Mouse (Mus musculus): ENCODE measurements around the gene Clec10a.
"Not testable (repeated sequence)": the region's sequence is repeated elsewhere in the genome, so short reads cannot be mapped to it uniquely, and the experiment has no call there.

Clec10a gene

GRCm38 (mm10) chr11:70155897-70156296 lies at the start of gene Clec10a:
TSS of gene Clec10a (plus strand) at chr11:70156197.
- DNase-seq (ENCODE audit: low read depth, low spot score); H3K36me3 ChIP-seq (ENCODE audit: control insufficient read depth, insufficient read depth, low read length, poor library complexity, severe bottlenecking): not testable (repeated sequence)

GRCm38 (mm10) chr11:70107085-70107484 lies 48.9 kb upstream of the Clec10a start:
- DNase-seq (ENCODE audit: low read depth, low spot score): no peak
- no peaks in the 10 kb centered on the region for H3K27me3 ChIP-seq (ENCODE audit: control insufficient read depth, insufficient read depth, low read length, poor library complexity, severe bottlenecking)
- no peaks in the 10 kb centered on the region for H3K36me3 ChIP-seq (ENCODE audit: control insufficient read depth, insufficient read depth, low read length, poor library complexity, severe bottlenecking)

More at GRCm38 (mm10) chr11:70155897-70156296, at the start of gene Clec10a:
- H3K27me3 ChIP-seq (ENCODE audit: control insufficient read depth, insufficient read depth, low read length, poor library complexity, severe bottlenecking): not testable (repeated sequence)

GRCm38 (mm10) chr11:70110146-70110545 lies 45.9 kb upstream of the Clec10a start:
- DNase-seq (ENCODE audit: low read depth, low spot score): peak; percentile 60
- Histone ChIP-seq H3K36me3 (ENCODE audit: control insufficient read depth, insufficient read depth, low read length, poor library complexity, severe bottlenecking) (no peaks in the 10 kb centered on the region), H3K27me3 (ENCODE audit: control insufficient read depth, insufficient read depth, low read length, poor library complexity, severe bottlenecking) (no peaks in the 10 kb centered on the region)

GRCm38 (mm10) chr11:70114562-70114961 lies 41.4 kb upstream of the Clec10a start:
- Histone ChIP-seq H3K36me3 (ENCODE audit: control insufficient read depth, insufficient read depth, low read length, poor library complexity, severe bottlenecking) (no peaks in the 10 kb centered on the region), H3K27me3 (ENCODE audit: control insufficient read depth, insufficient read depth, low read length, poor library complexity, severe bottlenecking) (no peaks in the 10 kb centered on the region)
- no peak for DNase-seq (ENCODE audit: low read depth, low spot score)

GRCm38 (mm10) chr11:70115901-70116300 lies 40.1 kb upstream of the Clec10a start:
- Histone ChIP-seq H3K36me3 (ENCODE audit: control insufficient read depth, insufficient read depth, low read length, poor library complexity, severe bottlenecking) (no peaks in the 10 kb centered on the region), H3K27me3 (ENCODE audit: control insufficient read depth, insufficient read depth, low read length, poor library complexity, severe bottlenecking) (no peaks in the 10 kb centered on the region)
- no peak for DNase-seq (ENCODE audit: low read depth, low spot score)

GRCm38 (mm10) chr11:70129926-70130379 lies 26.0 kb upstream of the Clec10a start, which contains the start of gene Mgl2:
TSS of gene Mgl2 (plus strand) at chr11:70130329.
- Histone ChIP-seq H3K36me3 (ENCODE audit: control insufficient read depth, insufficient read depth, low read length, poor library complexity, severe bottlenecking) (no peaks in the 10 kb centered on the region), H3K27me3 (ENCODE audit: control insufficient read depth, insufficient read depth, low read length, poor library complexity, severe bottlenecking) (no peaks in the 10 kb centered on the region)

GRCm38 (mm10) chr11:70135001-70135400 lies 21.0 kb upstream of the Clec10a start:
- not testable (repeated sequence) for H3K27me3 ChIP-seq (ENCODE audit: control insufficient read depth, insufficient read depth, low read length, poor library complexity, severe bottlenecking); H3K36me3 ChIP-seq (ENCODE audit: control insufficient read depth, insufficient read depth, low read length, poor library complexity, severe bottlenecking); DNase-seq (ENCODE audit: low read depth, low spot score)

More at GRCm38 (mm10) chr11:70129926-70130379, 26.0 kb upstream of the Clec10a start, which contains the start of gene Mgl2:
- DNase-seq (ENCODE audit: low read depth, low spot score): no peak

GRCm38 (mm10) chr11:70135925-70136324 lies 20.1 kb upstream of the Clec10a start:
- not testable (repeated sequence) for H3K36me3 ChIP-seq (ENCODE audit: control insufficient read depth, insufficient read depth, low read length, poor library complexity, severe bottlenecking); H3K27me3 ChIP-seq (ENCODE audit: control insufficient read depth, insufficient read depth, low read length, poor library complexity, severe bottlenecking); DNase-seq (ENCODE audit: low read depth, low spot score)

GRCm38 (mm10) chr11:70139171-70139570 lies 16.8 kb upstream of the Clec10a start:
- DNase-seq (ENCODE audit: low read depth, low spot score): no peak
- H3K27me3 ChIP-seq (ENCODE audit: control insufficient read depth, insufficient read depth, low read length, poor library complexity, severe bottlenecking): no peaks in the 10 kb centered on the region
- no peaks in the 10 kb centered on the region for H3K36me3 ChIP-seq (ENCODE audit: control insufficient read depth, insufficient read depth, low read length, poor library complexity, severe bottlenecking)

GRCm38 (mm10) chr11:70151072-70151471 lies 4.9 kb upstream of the Clec10a start:
- peak; percentile 6 for DNase-seq (ENCODE audit: low read depth, low spot score)
- H3K27me3 ChIP-seq (ENCODE audit: control insufficient read depth, insufficient read depth, low read length, poor library complexity, severe bottlenecking): no peaks in the 10 kb centered on the region

GRCm38 (mm10) chr11:70162336-70162735 lies 6.3 kb downstream of the Clec10a start:
- no peaks in the 10 kb centered on the region for H3K27me3 ChIP-seq (ENCODE audit: control insufficient read depth, insufficient read depth, low read length, poor library complexity, severe bottlenecking)
- DNase-seq (ENCODE audit: low read depth, low spot score): no peak
- H3K36me3 ChIP-seq (ENCODE audit: control insufficient read depth, insufficient read depth, low read length, poor library complexity, severe bottlenecking): no peaks in the 10 kb centered on the region

More at GRCm38 (mm10) chr11:70151072-70151471, 4.9 kb upstream of the Clec10a start:
- H3K36me3 ChIP-seq (ENCODE audit: control insufficient read depth, insufficient read depth, low read length, poor library complexity, severe bottlenecking): no peaks in the 10 kb centered on the region

GRCm38 (mm10) chr11:70165972-70166921 lies 10.2 kb downstream of the Clec10a start:
- no peak for DNase-seq (ENCODE audit: low read depth, low spot score)
- no peaks in the 10 kb centered on the region for H3K36me3 ChIP-seq (ENCODE audit: control insufficient read depth, insufficient read depth, low read length, poor library complexity, severe bottlenecking)
- no peaks in the 10 kb centered on the region for H3K27me3 ChIP-seq (ENCODE audit: control insufficient read depth, insufficient read depth, low read length, poor library complexity, severe bottlenecking)

GRCm38 (mm10) chr11:70168136-70168535 lies 12.1 kb downstream of the Clec10a start:
- no peak for DNase-seq (ENCODE audit: low read depth, low spot score)
- no peaks in the 10 kb centered on the region for H3K27me3 ChIP-seq (ENCODE audit: control insufficient read depth, insufficient read depth, low read length, poor library complexity, severe bottlenecking)
- H3K36me3 ChIP-seq (ENCODE audit: control insufficient read depth, insufficient read depth, low read length, poor library complexity, severe bottlenecking): no peaks in the 10 kb centered on the region

GRCm38 (mm10) chr11:70169471-70169870 lies 13.5 kb downstream of the Clec10a start:
- not testable (repeated sequence) for DNase-seq (ENCODE audit: low read depth, low spot score); H3K27me3 ChIP-seq (ENCODE audit: control insufficient read depth, insufficient read depth, low read length, poor library complexity, severe bottlenecking); H3K36me3 ChIP-seq (ENCODE audit: control insufficient read depth, insufficient read depth, low read length, poor library complexity, severe bottlenecking)

GRCm38 (mm10) chr11:70170291-70170690 lies 14.3 kb downstream of the Clec10a start:
- DNase-seq (ENCODE audit: low read depth, low spot score): no peak
- H3K36me3 ChIP-seq (ENCODE audit: control insufficient read depth, insufficient read depth, low read length, poor library complexity, severe bottlenecking): no peaks in the 10 kb centered on the region
- H3K27me3 ChIP-seq (ENCODE audit: control insufficient read depth, insufficient read depth, low read length, poor library complexity, severe bottlenecking): no peaks in the 10 kb centered on the region
